Mouse (Mus musculus) midbrain, embryonic 14.5 days (tissue): ENCODE results near the gene Nol12. TPM values are rescaled to one million over a fixed set of nuclear protein-coding genes. Genes with fewer than 3 reads are reported as not detected.

Experiments used
- ATAC-seq: fragments of 200-750 bp; cut with Nextera tagmentation; 2 replicates; pipeline ENCODE4 v1.8.0; 2017; ENCODE audit warnings: moderate number of reproducible peaks, moderate library complexity; ENCODE audit not compliant: low FRiP score, low TSS enrichment
- DNase-seq: peaks from one replicate; pipeline ENCODE4 v3.0.0-alpha.2; 2015
- H3K27ac ChIP-seq: fragments of 300-500 bp; sonication (generic); replicated peaks from 2 replicates; pipeline ENCODE4 v1.5.1; 2014; ENCODE audit warnings: mild to moderate bottlenecking, low read depth, low read length, moderate library complexity
- H3K27me3 ChIP-seq: fragments of 300-500 bp; sonication (generic); 2 replicates; pipeline ENCODE4 v1.6.1; 2014; ENCODE audit warnings: low read length, control low read depth, mixed read lengths; ENCODE audit not compliant: control insufficient read depth, insufficient read depth
- H3K36me3 ChIP-seq: fragments of 300-500 bp; sonication (generic); 2 replicates; pipeline ENCODE4 v1.6.1; 2014; ENCODE audit warnings: low read length, control low read depth; ENCODE audit not compliant: control insufficient read depth, insufficient read depth
- H3K4me1 ChIP-seq: fragments of 300-500 bp; sonication (generic); 2 replicates; pipeline ENCODE4 v1.6.1; 2014; ENCODE audit warnings: mild to moderate bottlenecking, antibody characterized with exemption, low read length, control low read depth; ENCODE audit not compliant: control insufficient read depth, insufficient read depth
- H3K4me2 ChIP-seq: fragments of 300-500 bp; sonication (generic); 2 replicates; pipeline ENCODE4 v1.6.1; 2014; ENCODE audit warnings: mild to moderate bottlenecking, low read length, moderate library complexity
- H3K4me3 ChIP-seq: fragments of 300-500 bp; sonication (generic); replicated peaks from 2 replicates; pipeline ENCODE4 v1.5.1; 2014; ENCODE audit warnings: low read depth, low read length
- H3K9ac ChIP-seq: fragments of 300-500 bp; sonication (generic); replicated peaks from 2 replicates; pipeline ENCODE4 v1.6.1; 2014; ENCODE audit warnings: mild to moderate bottlenecking, low read length, moderate library complexity
- H3K9me3 ChIP-seq: fragments of 300-500 bp; sonication (generic); 2 replicates; pipeline ENCODE4 v1.6.1; 2016; ENCODE audit warnings: low read length, control low read depth, mixed read lengths; ENCODE audit not compliant: control insufficient read depth
- WGBS: fragments of 180-500 bp; shearing (Covaris S2); extraction: QIAGEN DNeasy Blood & Tissue Kit; methylation state at CpG from one replicate; pipeline ENCODE4 v1.1.7; 2014; 5-methylcytosine and 5-hydroxymethylcytosine counted together
- polyA plus RNA-seq: library from polyadenylated mRNA; unstranded; fragments of >200 nt; fragmentation: Nextera tagmentation; extraction: Ambion mirVana; gene quantifications from 2 replicates; pipeline ENCODE4 v1.2.1, GENCODE M21; 2014

Gene Nol12
- polyA plus RNA-seq, 1 experiment from 2014 or later, result 61.0 TPM

DNA sequence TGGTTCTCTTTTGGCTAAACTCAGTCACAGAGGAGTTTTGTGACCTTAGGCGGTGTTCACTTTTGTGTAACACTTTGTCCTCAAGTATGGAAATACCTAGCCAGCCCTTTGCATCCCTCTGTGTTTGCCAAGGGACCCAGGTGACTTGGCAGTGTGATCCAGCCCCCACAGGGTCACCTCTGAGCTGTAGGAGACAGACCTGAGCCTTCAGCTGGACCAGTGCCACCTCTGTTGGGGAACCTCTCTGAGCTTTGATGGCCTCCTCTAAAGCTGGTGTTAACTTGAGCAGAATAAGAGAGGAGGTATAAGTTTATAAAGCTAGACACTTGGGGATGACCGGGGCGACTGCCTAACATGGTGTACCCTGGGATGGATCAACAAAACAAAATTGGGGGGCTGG is 14.2 kb downstream of the Nol12 start:
- Histone ChIP-seq H3K27me3 (no peaks in the 10 kb centered on the region), H3K36me3 (peaks cover 21% of the 10 kb centered on the region), H3K9me3 (no peaks in the 10 kb centered on the region), H3K4me1 (peaks cover 14% of the 10 kb centered on the region), H3K27ac (no peak overlapping the region), H3K9ac (no peak overlapping the region), H3K4me3 (peak overlapping the region; percentile 57), H3K4me2 (peak overlapping the region; percentile 65)
- 98% methylated on average over 3 of the region's 3 CpGs for WGBS
- ATAC-seq, result no peak
- DNase-seq, result no peak

- Histone ChIP-seq H3K27me3 (no peaks in the 10 kb centered on the region), H3K4me1 (no peaks in the 10 kb centered on the region), H3K36me3 (peaks cover 67% of the 10 kb centered on the region), H3K9me3 (no peaks in the 10 kb centered on the region), H3K9ac (no peak overlapping the region), H3K4me3 (no peak overlapping the region), H3K4me2 (no peak overlapping the region), H3K27ac (no peak overlapping the region)
- no peak for ATAC-seq
- DNase-seq, result no peak
- WGBS, result 76% methylated on average over 3 of the region's 3 CpGs
Observed at GRCm38 (mm10) chr15:78955663-78956062, 20.9 kb downstream of the Nol12 start.

- Histone ChIP-seq H3K4me1 (no peaks in the 10 kb centered on the region), H3K27ac (no peak overlapping the region), H3K9me3 (no peaks in the 10 kb centered on the region), H3K9ac (no peak overlapping the region), H3K4me2 (no peak overlapping the region), H3K36me3 (peaks cover 73% of the 10 kb centered on the region), H3K4me3 (no peak overlapping the region), H3K27me3 (no peaks in the 10 kb centered on the region)
- DNase-seq (peak; percentile 42), ATAC-seq (no peak)
- WGBS, result 94% methylated on average over 4 of the region's 4 CpGs
Observed at GRCm38 (mm10) chr15:78956351-78956750, 21.6 kb downstream of the Nol12 start.

GRCm38 (mm10) chr15:78957021-78957420 is 22.3 kb downstream of the Nol12 start:
- 86% methylated on average over 15 of the region's 15 CpGs for WGBS
- Histone ChIP-seq H3K4me2 (no peak overlapping the region), H3K27me3 (no peaks in the 10 kb centered on the region), H3K36me3 (peaks cover 73% of the 10 kb centered on the region), H3K9ac (no peak overlapping the region), H3K27ac (no peak overlapping the region), H3K4me1 (no peaks in the 10 kb centered on the region), H3K9me3 (no peaks in the 10 kb centered on the region), H3K4me3 (no peak overlapping the region)
- DNase-seq (no peak), ATAC-seq (no peak)

GRCm38 (mm10) chr15:78959537-78959936 is 24.8 kb downstream of the Nol12 start:
- no peaks in the 10 kb centered on the region for H3K4me1 ChIP-seq
- H3K36me3 ChIP-seq, result peaks cover 69% of the 10 kb centered on the region
- H3K27me3 ChIP-seq, result no peaks in the 10 kb centered on the region
- WGBS, result 96% methylated on average over 11 of the region's 11 CpGs
- H3K4me3 ChIP-seq, result no peak overlapping the region
- no peak for DNase-seq
- H3K9me3 ChIP-seq, result no peaks in the 10 kb centered on the region
- no peak overlapping the region for H3K4me2 ChIP-seq
- ATAC-seq, result no peak
- H3K27ac ChIP-seq, result no peak overlapping the region
- H3K9ac ChIP-seq, result no peak overlapping the region

GRCm38 (mm10) chr15:78960088-78960487 is 25.4 kb downstream of the Nol12 start:
- Histone ChIP-seq H3K4me1 (no peaks in the 10 kb centered on the region), H3K27me3 (no peaks in the 10 kb centered on the region), H3K4me3 (no peak overlapping the region), H3K4me2 (no peak overlapping the region), H3K36me3 (peaks cover 72% of the 10 kb centered on the region), H3K9ac (no peak overlapping the region), H3K9me3 (no peaks in the 10 kb centered on the region), H3K27ac (no peak overlapping the region)
- DNase-seq (no peak), ATAC-seq (no peak)
- 84% methylated on average over 4 of the region's 4 CpGs for WGBS

GRCm38 (mm10) chr15:78962885-78963284 is 28.2 kb downstream of the Nol12 start:
- WGBS, result 37% methylated on average over 2 of the region's 2 CpGs
- DNase-seq, result peak; percentile 79
- H3K4me3 ChIP-seq, result no peak overlapping the region
- H3K36me3 ChIP-seq, result peaks cover 86% of the 10 kb centered on the region
- no peak for ATAC-seq
- H3K27ac ChIP-seq, result no peak overlapping the region
- H3K9me3 ChIP-seq, result no peaks in the 10 kb centered on the region
- H3K4me1 ChIP-seq, result no peaks in the 10 kb centered on the region
- H3K4me2 ChIP-seq, result no peak overlapping the region
- no peak overlapping the region for H3K9ac ChIP-seq
- no peaks in the 10 kb centered on the region for H3K27me3 ChIP-seq

DNA sequence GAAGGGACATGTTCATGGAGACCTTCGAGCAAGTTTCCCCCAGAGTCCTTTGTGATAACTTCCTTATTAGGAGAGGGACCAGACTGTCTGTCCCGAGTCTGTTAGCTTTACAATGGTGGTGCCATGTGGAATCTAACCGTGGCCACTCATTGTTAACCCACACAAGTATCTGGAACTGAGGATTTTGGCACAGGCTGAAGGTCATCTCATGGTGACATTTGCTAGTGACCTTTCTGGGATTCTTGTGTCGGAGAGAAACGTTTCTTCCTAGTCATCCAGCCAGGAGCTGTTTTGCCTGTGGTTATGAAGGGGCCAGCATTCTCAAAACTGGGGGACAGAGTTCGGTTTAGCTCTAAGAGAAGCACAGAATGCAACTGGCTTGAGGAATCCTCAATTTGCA is 36.9 kb downstream of the Nol12 start:
- no peaks in the 10 kb centered on the region for H3K27me3 ChIP-seq
- DNase-seq (no peak), ATAC-seq (no peak)
- peaks cover 48% of the 10 kb centered on the region for H3K36me3 ChIP-seq
- H3K9me3 ChIP-seq, result no peaks in the 10 kb centered on the region
- 68% methylated on average over 6 of the region's 6 CpGs for WGBS
- H3K4me2 ChIP-seq, result no peak overlapping the region
- H3K9ac ChIP-seq, result no peak overlapping the region
- H3K4me1 ChIP-seq, result no peaks in the 10 kb centered on the region
- no peak overlapping the region for H3K27ac ChIP-seq
- no peak overlapping the region for H3K4me3 ChIP-seq

- H3K4me2 ChIP-seq, result no peak overlapping the region
- H3K4me1 ChIP-seq, result no peaks in the 10 kb centered on the region; the same call in 1 of the 2 replicates
- H3K4me3 ChIP-seq, result no peak overlapping the region
- 81% methylated on average over 7 of the region's 7 CpGs for WGBS
- DNase-seq, result no peak
- H3K27ac ChIP-seq, result no peak overlapping the region
- H3K9ac ChIP-seq, result no peak overlapping the region
- no peaks in the 10 kb centered on the region for H3K27me3 ChIP-seq
- peaks cover 32% of the 10 kb centered on the region for H3K36me3 ChIP-seq
- no peaks in the 10 kb centered on the region for H3K9me3 ChIP-seq
- ATAC-seq, result no peak
Observed at GRCm38 (mm10) chr15:78973950-78974349, 39.2 kb downstream of the Nol12 start.
